In the genomic region with DNA sequence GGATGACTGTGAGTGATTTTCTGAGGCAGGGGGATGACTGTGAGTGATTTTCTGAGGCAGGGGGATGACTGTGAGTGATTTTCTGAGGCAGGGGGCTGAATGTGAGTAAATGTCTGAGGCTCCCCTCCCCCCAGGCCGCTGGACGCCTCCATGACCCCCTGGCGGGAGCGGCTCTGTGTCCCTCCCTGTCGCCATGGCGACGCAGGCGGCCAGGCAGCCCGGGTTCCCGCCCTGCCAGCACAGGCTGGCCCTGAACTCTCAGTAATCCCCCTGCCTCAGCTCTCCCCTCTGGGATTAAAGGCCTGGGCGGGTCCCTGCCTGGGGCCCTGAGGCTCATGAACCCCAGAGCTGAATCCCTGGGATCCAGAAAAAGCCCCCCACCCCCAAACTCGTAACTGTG, we compare ENCODE assay signal across 12 mouse cellular contexts. TPM values are rescaled to one million over a fixed set of nuclear protein-coding genes. Genes with fewer than 3 reads are reported as not detected.
DNase-seq lines count a peak whose midpoint lies in the region; TF ChIP-seq lines count a peak whose summit lies in the region.
"Not testable (repeated sequence)": the region's sequence is repeated elsewhere in the genome, so short reads cannot be mapped to it uniquely, and the experiment has no call there.
"Had no signal": no experiment of that assay in that cellular context is flagged by ENCODE, and none has a peak within 500 bp of the region (broad histone marks: within the 10 kb centered on the region; RNA-seq: fewer than 3 reads in every experiment).

No protein-coding gene starts in this region.

- not testable (repeated sequence) for H3K36me3 ChIP-seq in ES-Bruce4 (ENCODE audit: control insufficient read depth, insufficient read depth, low read length, poor library complexity, severe bottlenecking)

- DNase-seq in adrenal gland, postnatal 4 days (ENCODE audit: low spot score in 2 of 2) = peak; percentile 38 to 67
- DNase-seq in gastrocnemius, adult 8-10 months (ENCODE audit: low spot score in 2 of 2) = peak; percentile 13 to 22
- DNase-seq in heart, postnatal 25 days (ENCODE audit: low spot score) = peak; percentile 42
- DNase-seq in lung, postnatal 10 days = peak; percentile 42
- DNase-seq in right cerebral cortex, postnatal 10 days (ENCODE audit: low spot score in 2 of 2) = peak; percentile 36 to 40
- peak; percentile 38 for DNase-seq in thymus, postnatal 14 days

- intact Hi-C loops in heart, postnatal 25 days (cut with DNase I) = not testable (repeated sequence)

- H3K9me3 ChIP-seq in ES-Bruce4 (replicated peaks; ENCODE audit: control insufficient read depth, insufficient read depth, low read length, poor library complexity, severe bottlenecking) = not testable (repeated sequence)

- not testable (repeated sequence) for TF ChIP-seq POLR2A in ES-Bruce4 (IDR thresholded peaks at IDR 0.05; ENCODE audit: insufficient read depth, low read length)

- not testable (repeated sequence) for TF ChIP-seq CTCF in ES-Bruce4 (IDR thresholded peaks at IDR 0.05; ENCODE audit: low read depth, low read length)

- H3K4me1 ChIP-seq in ES-Bruce4 (ENCODE audit: control insufficient read depth, insufficient read depth, low read length) = not testable (repeated sequence)

- TF ChIP-seq EP300 in ES-Bruce4 (IDR thresholded peaks at IDR 0.05; ENCODE audit: insufficient read depth, low read depth, low read length) = not testable (repeated sequence)

- H3K4me3 ChIP-seq in ES-Bruce4 (ENCODE audit: low read depth, low read length) = not testable (repeated sequence)

- not testable (repeated sequence) for H3K9ac ChIP-seq in ES-Bruce4 (ENCODE audit: low read depth, poor library complexity, severe bottlenecking)

- H3K27me3 ChIP-seq in ES-Bruce4 (ENCODE audit: control insufficient read depth, insufficient read depth, low read length, poor library complexity, severe bottlenecking) = not testable (repeated sequence)

- peak overlapping the region; percentile 2; the same call in 1 of the 2 replicates for H3K27ac ChIP-seq in ES-Bruce4 (ENCODE audit: insufficient read depth, low read length)

RNA-seq across cellular contexts. Expression of a gene that starts 24.6 kb away (rescaled TPM):
- 0.75 and 0.94 TPM in 2 replicates for polyA plus RNA-seq in ES-Bruce4 (2011; ENCODE audit: insufficient read depth, insufficient read length, low read depth, missing spikeins)
- 1 to 10 TPM in 1 of 2 experiments, under 1 TPM in 1; 0.67 to 1.1 TPM for total RNA-seq in adrenal gland, postnatal 4 days (2021)
- under 1 TPM; 0.19 to 0.83 (median 0.48) TPM for total RNA-seq in gastrocnemius, adult 8-10 months (2022)
- under 1 TPM in 1 of 2 experiments, not detected in 1; 0.06 TPM for total RNA-seq in heart, postnatal 25 days (2021)
- polyA plus RNA-seq: embryonic facial prominence, embryonic 11.5 days; heart, embryonic 15.5 days; liver, embryonic 16.5 days; macrophage; myocyte had no signal
